Mouse (Mus musculus): Measurements from ENCODE around the gene Ucma. TPM values are rescaled to one million over a fixed set of nuclear protein-coding genes. Genes with fewer than 3 reads are reported as not detected.

Ucma gene
- polyA plus RNA-seq, 1 experiment from 2014 or later: 2.3 TPM

DNA sequence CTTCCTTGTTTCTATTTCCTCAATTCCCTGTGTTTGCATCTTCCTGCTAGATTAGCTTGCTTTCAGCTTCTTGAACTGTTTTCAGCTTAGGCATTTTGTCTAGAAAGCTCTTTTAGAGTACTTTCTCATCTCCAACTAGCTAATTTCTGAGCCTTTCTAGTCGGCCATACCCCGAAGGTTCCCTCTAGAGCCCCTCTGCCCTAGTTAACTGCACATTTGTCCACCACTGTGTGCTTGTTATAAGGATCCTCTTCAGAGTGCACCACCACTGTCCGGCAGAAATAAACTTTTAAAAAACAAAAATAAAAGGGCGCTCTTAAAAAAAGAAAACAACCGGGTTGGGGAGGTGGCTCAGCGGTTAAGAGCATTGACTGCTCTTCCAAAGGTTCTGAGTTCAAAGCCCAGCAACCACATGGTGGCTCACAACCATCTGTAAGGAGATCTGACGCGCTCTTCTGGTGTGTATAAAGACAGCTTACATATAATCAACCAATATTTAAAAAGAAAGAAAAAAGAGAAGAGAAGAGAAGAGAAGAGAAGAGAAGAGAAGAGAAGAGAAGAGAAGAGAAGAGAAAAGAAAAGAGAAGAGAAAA lies 36.1 kb downstream of the Ucma start:
- H3K36me3 ChIP-seq: no peaks in the 10 kb centered on the region
- no peaks in the 10 kb centered on the region for H3K27me3 ChIP-seq
- no peak for ATAC-seq (ENCODE audit: low FRiP score, low read depth)
- H3K4me2 ChIP-seq: peak overlapping the region; percentile 72
- H3K4me3 ChIP-seq: peak overlapping the region; percentile 49
- no peaks in the 10 kb centered on the region for H3K9me3 ChIP-seq
- 15% methylated on average over 8 of the region's 8 CpGs for WGBS
- no peak overlapping the region for H3K27ac ChIP-seq (replicated peaks)
- H3K9ac ChIP-seq: no peak overlapping the region
- peaks cover 7% of the 10 kb centered on the region for H3K4me1 ChIP-seq (replicated peaks)

- Histone ChIP-seq H3K27ac (replicated peaks) (no peak within 1 kb of the TSS), H3K27me3 (no peaks in the 10 kb centered on the region), H3K4me3 (peak within 1 kb of the TSS; percentile 49), H3K4me2 (peak within 1 kb of the TSS; percentile 72), H3K4me1 (replicated peaks) (peaks cover 7% of the 10 kb centered on the region), H3K9ac (no peak within 1 kb of the TSS), H3K9me3 (no peaks in the 10 kb centered on the region), H3K36me3 (no peaks in the 10 kb centered on the region)
- WGBS: 4% methylated on average over 32 of the region's 32 CpGs
- ATAC-seq (ENCODE audit: low FRiP score, low read depth): peak; percentile 100
Observed at GRCm38 (mm10) chr2:5012491-5013324, 36.8 kb downstream of the Ucma start, which contains the start of gene Mcm10. Mcm10 (minus strand) TSS chr2:5012791.

DNA sequence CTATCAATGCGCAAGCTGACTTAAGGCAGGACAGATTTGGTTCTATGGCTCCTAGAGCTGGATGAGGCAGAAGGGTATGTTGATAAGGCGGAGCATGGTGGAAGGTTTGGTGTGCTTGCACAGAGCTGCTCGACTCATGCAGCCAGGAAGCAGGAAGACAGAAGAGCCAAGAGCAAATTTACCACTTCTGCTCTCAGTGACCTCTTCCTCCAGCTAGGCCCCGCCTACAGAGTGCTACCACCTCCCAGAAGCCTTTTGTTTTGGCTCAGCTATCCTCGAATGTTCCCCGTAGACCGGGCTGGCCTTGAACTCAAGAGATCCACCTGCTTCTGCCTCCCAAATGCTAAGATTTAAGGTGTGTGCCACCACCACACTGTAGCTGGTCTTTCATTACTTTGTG lies 38.7 kb downstream of the Ucma start:
- H3K27ac ChIP-seq (replicated peaks): no peak overlapping the region
- no peak for ATAC-seq (ENCODE audit: low FRiP score, low read depth)
- no peaks in the 10 kb centered on the region for H3K9me3 ChIP-seq
- no peaks in the 10 kb centered on the region for H3K36me3 ChIP-seq
- H3K4me2 ChIP-seq: no peak overlapping the region
- WGBS: 71% methylated on average over 7 of the region's 7 CpGs
- H3K4me3 ChIP-seq: no peak overlapping the region
- peaks cover 7% of the 10 kb centered on the region for H3K4me1 ChIP-seq (replicated peaks)
- no peaks in the 10 kb centered on the region for H3K27me3 ChIP-seq
- no peak overlapping the region for H3K9ac ChIP-seq

GRCm38 (mm10) chr2:5015527-5015926 lies 39.6 kb downstream of the Ucma start:
- Histone ChIP-seq H3K9ac (no peak overlapping the region), H3K27ac (replicated peaks) (no peak overlapping the region), H3K4me1 (replicated peaks) (peaks cover 7% of the 10 kb centered on the region), H3K4me3 (no peak overlapping the region), H3K36me3 (no peaks in the 10 kb centered on the region), H3K9me3 (no peaks in the 10 kb centered on the region), H3K27me3 (no peaks in the 10 kb centered on the region), H3K4me2 (no peak overlapping the region)
- 83% methylated on average over 6 of the region's 6 CpGs for WGBS
- ATAC-seq (ENCODE audit: low FRiP score, low read depth): no peak

DNA sequence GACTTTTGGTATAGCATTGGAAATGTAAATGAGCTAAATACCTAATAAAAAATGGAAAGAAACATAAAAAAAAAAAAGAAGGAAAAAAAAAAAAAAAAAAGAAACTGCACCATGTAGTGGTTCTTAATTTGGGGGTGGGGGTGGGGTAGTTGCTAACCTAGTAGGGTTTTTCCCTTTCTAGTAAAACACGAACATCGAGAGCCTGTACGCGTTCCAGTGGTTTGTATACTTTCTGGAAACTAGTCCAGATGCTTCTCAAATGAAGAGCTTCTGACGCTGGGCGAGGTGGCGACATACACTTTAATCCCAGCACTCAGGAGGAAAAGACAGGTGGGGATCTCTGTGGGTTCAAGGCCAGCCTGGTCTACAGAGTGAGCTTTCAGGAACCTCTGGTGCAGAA lies 41.0 kb downstream of the Ucma start:
- Histone ChIP-seq H3K4me3 (no peak overlapping the region), H3K9ac (no peak overlapping the region), H3K27ac (replicated peaks) (no peak overlapping the region), H3K27me3 (no peaks in the 10 kb centered on the region), H3K9me3 (no peaks in the 10 kb centered on the region), H3K4me2 (no peak overlapping the region), H3K36me3 (no peaks in the 10 kb centered on the region), H3K4me1 (replicated peaks) (peaks cover 5% of the 10 kb centered on the region)
- WGBS: 91% methylated on average over 7 of the region's 7 CpGs
- no peak for ATAC-seq (ENCODE audit: low FRiP score, low read depth)

- Histone ChIP-seq H3K36me3 (no peaks in the 10 kb centered on the region), H3K4me2 (no peak overlapping the region), H3K27me3 (no peaks in the 10 kb centered on the region), H3K4me3 (no peak overlapping the region), H3K9me3 (no peaks in the 10 kb centered on the region), H3K4me1 (replicated peaks) (no peaks in the 10 kb centered on the region), H3K27ac (replicated peaks) (no peak overlapping the region), H3K9ac (no peak overlapping the region)
- WGBS: 62% methylated on average over 1 of the region's 1 CpGs
- ATAC-seq (ENCODE audit: low FRiP score, low read depth): no peak
Observed at GRCm38 (mm10) chr2:5019708-5020107, 43.8 kb downstream of the Ucma start.

GRCm38 (mm10) chr2:5023275-5023674 lies 47.4 kb downstream of the Ucma start:
- no peaks in the 10 kb centered on the region for H3K4me1 ChIP-seq (replicated peaks)
- H3K36me3 ChIP-seq: no peaks in the 10 kb centered on the region
- no peak overlapping the region for H3K9ac ChIP-seq
- H3K4me3 ChIP-seq: no peak overlapping the region
- H3K27me3 ChIP-seq: no peaks in the 10 kb centered on the region
- no peak overlapping the region for H3K27ac ChIP-seq (replicated peaks)
- no peak overlapping the region for H3K4me2 ChIP-seq
- H3K9me3 ChIP-seq: no peaks in the 10 kb centered on the region
- ATAC-seq (ENCODE audit: low FRiP score, low read depth): no peak
- 84% methylated on average over 2 of the region's 2 CpGs for whole genome bisulfite sequencing

DNA sequence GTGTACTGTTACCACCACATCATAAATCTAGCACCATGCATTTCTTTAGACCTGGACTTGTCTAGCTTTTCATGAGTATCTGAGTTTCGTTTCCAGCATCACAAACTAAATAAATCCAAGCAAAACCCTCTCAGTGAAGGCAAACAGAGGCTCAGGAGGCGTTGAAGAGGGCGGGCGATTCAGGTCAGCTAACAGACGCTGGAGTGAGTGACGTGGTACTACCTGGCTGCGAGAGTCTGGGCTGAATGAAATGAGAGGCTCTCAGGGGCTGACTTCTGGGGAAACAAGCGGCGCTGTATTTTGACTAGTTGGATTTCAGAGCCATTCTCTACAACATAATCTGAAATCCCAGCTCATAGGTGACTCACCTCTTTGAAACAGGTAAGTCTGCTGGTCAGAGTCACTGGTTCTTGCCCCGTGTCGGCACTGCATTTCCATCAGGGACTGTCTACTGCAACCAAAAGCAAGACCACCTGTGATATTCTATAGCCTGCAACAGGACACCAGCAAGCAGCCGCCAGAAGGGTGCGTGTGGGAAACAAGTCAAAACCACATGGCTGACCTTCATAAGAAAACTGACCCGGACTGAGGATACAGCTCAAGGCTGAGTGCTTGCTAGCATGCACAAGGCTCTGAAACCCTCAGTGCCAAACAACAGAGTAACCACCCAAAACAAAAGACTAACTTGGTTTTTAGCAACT lies 47.9 kb downstream of the Ucma start:
- WGBS: 88% methylated on average over 14 of the region's 14 CpGs
- ATAC-seq (ENCODE audit: low FRiP score, low read depth): no peak
- Histone ChIP-seq H3K4me3 (no peak overlapping the region), H3K36me3 (no peaks in the 10 kb centered on the region), H3K9ac (no peak overlapping the region), H3K27me3 (no peaks in the 10 kb centered on the region), H3K4me1 (replicated peaks) (no peaks in the 10 kb centered on the region), H3K27ac (replicated peaks) (no peak overlapping the region), H3K9me3 (no peaks in the 10 kb centered on the region), H3K4me2 (no peak overlapping the region)

DNA sequence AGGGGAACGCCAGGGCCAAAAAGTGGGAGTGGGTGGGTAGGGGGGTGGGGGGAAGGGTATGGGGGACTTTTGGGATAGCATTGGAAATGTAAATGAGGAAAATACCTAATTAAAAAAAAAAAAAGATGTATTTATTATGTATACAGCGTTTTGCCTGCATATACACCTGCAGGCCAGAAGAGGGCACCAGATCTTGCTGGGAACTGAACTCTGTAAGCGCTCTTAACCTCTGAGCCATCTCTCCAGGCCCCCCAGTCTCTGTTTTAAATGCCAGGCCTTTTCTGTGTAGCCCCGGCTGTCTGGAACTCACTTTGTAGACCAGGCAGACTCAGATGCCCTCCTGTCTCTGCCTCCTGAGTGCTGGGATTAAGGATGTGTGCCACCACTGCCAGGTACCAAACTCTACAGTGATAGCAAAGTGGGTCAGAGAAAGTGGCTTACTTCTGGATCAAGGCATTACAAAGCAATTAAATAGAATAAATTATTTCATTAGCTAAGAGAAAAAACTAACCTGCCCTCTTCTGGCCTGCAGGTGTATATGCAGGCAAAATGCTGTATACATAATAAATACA lies 49.3 kb downstream of the Ucma start:
- H3K4me2 ChIP-seq: no peak overlapping the region
- no peak overlapping the region for H3K9ac ChIP-seq
- ATAC-seq (ENCODE audit: low FRiP score, low read depth): no peak
- no peaks in the 10 kb centered on the region for H3K9me3 ChIP-seq
- no peaks in the 10 kb centered on the region for H3K36me3 ChIP-seq
- no peaks in the 10 kb centered on the region for H3K4me1 ChIP-seq (replicated peaks)
- no peak overlapping the region for H3K4me3 ChIP-seq
- H3K27ac ChIP-seq (replicated peaks): no peak overlapping the region
- no peaks in the 10 kb centered on the region for H3K27me3 ChIP-seq
- 45% methylated on average over 3 of the region's 4 CpGs for WGBS

- Histone ChIP-seq H3K9ac (no peak overlapping the region), H3K9me3 (no peaks in the 10 kb centered on the region), H3K4me3 (no peak overlapping the region), H3K27me3 (no peaks in the 10 kb centered on the region), H3K27ac (replicated peaks) (peak overlapping the region; percentile 6; the same call in 1 of the 2 replicates), H3K36me3 (no peaks in the 10 kb centered on the region), H3K4me2 (no peak overlapping the region), H3K4me1 (replicated peaks) (no peaks in the 10 kb centered on the region)
- 56% methylated on average over 6 of the region's 6 CpGs for WGBS
- no peak for ATAC-seq (ENCODE audit: low FRiP score, low read depth)
Observed at GRCm38 (mm10) chr2:5027057-5027456, 51.1 kb downstream of the Ucma start.

- Histone ChIP-seq H3K27ac (replicated peaks) (no peak overlapping the region), H3K9ac (no peak overlapping the region), H3K27me3 (no peaks in the 10 kb centered on the region), H3K4me1 (replicated peaks) (no peaks in the 10 kb centered on the region), H3K9me3 (no peaks in the 10 kb centered on the region), H3K4me2 (no peak overlapping the region), H3K4me3 (no peak overlapping the region), H3K36me3 (no peaks in the 10 kb centered on the region)
- no peak for ATAC-seq (ENCODE audit: low FRiP score, low read depth)
- WGBS: 86% methylated on average over 7 of the region's 7 CpGs
Observed at GRCm38 (mm10) chr2:5028047-5028446, 52.1 kb downstream of the Ucma start.

- Histone ChIP-seq H3K36me3 (no peaks in the 10 kb centered on the region), H3K9me3 (no peaks in the 10 kb centered on the region), H3K27me3 (no peaks in the 10 kb centered on the region), H3K27ac (replicated peaks) (no peak overlapping the region), H3K4me1 (replicated peaks) (no peaks in the 10 kb centered on the region), H3K4me2 (no peak overlapping the region), H3K4me3 (no peak overlapping the region), H3K9ac (no peak overlapping the region)
- 83% methylated on average over 4 of the region's 4 CpGs for WGBS
- ATAC-seq (ENCODE audit: low FRiP score, low read depth): no peak
Observed at GRCm38 (mm10) chr2:5029808-5030207, 53.9 kb downstream of the Ucma start.

Data from hindbrain, embryonic 15.5 days (tissue).